Mouse (Mus musculus): ENCODE measurements around the gene Calm3.
"Not testable (repeated sequence)": the region's sequence is repeated elsewhere in the genome, so short reads cannot be mapped to it uniquely, and the experiment has no call there.

Calm3 gene

GRCm38 (mm10) chr7:16924037-16924834 lies at the start of gene Calm3:
Calm3 (minus strand) TSS chr7:16924114.
- peak; percentile 97 to 100 for DNase-seq (ENCODE audit: low spot score in 2 of 2)

- DNase-seq (ENCODE audit: low spot score in 2 of 2), result no peak
Measured at GRCm38 (mm10) chr7:16971160-16971559, 47.2 kb upstream of the Calm3 start.

GRCm38 (mm10) chr7:16968414-16968813 lies 44.5 kb upstream of the Calm3 start:
- no peak for DNase-seq (ENCODE audit: low spot score in 2 of 2)

- DNase-seq (ENCODE audit: low spot score in 2 of 2), result no peak
Measured at GRCm38 (mm10) chr7:16961678-16962077, 37.8 kb upstream of the Calm3 start.

DNA sequence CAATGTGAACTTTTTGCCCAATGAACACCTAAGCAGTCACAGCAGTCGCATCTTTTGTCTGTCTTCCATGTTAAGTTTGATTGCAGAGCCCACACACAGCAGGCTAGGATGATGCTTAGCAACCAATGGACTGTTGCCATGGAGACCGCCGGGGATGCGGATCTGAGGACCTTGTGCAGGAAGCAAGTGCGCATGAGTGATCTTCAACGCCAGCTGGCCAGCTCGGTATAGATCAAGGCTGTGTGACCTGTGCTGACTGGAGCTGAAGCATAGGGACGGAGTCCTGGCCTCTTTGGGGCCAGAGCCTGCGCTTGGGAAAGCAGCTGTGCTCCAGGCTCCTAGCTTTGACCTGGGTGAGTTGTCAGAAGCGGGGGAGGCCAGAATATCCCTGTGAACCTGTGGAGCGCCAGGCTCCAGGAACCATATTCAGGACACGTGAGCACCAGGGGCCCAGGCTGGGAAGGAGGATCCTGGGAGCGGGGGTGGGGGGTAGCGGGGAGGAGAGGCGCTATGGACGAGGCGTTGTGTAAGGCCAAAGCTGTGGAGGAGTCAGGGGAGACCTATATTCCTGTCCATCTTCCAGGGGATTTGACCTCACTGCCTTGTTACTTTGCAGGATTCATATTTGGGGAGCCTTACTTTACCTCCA lies 35.7 kb upstream of the Calm3 start, which contains the start of gene Pnmal1:
Gene Pnmal1, plus strand, starts transcription at position 141 of the 649 bp plus-strand sequence.
- DNase-seq (ENCODE audit: low spot score in 2 of 2), result peak; percentile 88 to 95

- peak; percentile 75 to 77 for DNase-seq (ENCODE audit: low spot score in 2 of 2)
Measured at GRCm38 (mm10) chr7:16956410-16957265, 32.7 kb upstream of the Calm3 start.

DNA sequence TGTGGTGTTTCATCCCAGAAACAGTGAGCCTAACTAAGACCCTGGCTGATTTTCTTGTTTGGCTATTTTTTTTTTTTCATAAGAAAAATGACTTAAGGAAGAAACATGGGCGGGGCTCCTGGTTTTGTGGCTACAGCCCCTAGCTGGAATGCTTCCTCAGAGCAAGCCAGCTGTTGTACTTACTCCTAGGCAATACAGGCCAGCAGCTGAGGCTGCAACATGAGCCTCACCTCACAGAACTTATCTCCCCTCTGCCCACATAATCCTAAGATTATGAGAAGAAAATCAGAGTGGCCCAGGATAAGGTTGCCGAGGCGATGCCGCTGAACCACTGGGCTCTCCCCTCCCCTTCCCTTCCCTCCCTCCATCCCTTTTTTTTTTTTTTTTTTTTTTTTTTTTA lies 31.8 kb upstream of the Calm3 start:
- no peak for DNase-seq (ENCODE audit: low spot score in 2 of 2)

DNA sequence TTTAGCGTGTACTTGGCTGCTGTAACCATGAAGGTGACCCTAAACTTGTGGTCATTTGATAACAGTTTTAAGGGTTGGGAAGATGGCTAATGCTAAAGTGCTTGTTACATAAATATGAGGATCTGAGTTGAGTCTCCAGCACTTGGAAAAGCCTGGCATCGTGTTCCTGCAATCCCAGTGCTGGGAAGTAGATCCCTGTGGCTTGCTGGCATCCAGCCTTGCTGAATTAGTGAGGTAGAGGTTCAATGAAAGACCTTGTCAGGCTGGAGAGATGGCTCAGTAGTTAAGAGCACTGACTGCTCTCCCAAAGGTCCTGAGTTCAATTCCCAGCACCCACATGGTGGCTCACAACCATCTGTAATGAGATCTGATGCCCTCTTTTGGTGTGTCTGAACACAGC lies 29.9 kb upstream of the Calm3 start:
- DNase-seq (ENCODE audit: low spot score in 2 of 2), result not testable (repeated sequence)

DNA sequence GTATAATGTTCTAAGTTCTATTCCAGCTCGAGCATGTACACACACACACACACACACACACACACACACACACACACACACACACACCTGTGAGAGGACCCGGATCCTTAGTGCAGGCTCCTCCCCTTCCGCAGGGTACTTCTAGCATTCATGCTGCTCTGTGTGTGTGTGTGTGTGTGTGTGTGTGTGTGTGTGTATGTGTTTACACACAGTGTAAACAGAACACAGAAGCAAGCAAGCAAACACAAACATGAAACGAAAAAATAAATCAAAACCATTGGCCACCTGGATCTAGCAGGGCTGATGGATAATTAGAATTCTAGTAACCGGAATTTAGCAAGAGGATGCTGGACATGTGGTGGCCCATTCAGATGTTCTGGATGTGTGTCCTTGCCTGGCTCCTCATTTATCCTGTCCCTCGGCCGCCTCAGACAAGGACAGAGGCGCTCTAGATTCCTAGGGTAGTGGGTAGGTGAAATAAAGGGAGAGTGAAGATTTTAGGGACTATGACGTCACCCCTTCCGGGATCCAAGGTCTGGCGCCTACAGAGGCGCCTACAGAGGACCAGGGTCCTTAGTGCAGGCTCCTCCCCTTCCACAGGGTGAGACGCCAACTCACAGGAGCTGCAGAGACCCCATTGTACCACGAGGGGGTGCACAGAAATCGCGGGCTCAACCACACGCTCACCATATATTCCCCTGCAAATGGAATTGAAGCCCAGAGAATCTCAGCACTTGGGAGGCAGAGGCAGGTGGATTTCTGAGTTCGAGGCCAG lies 27.1 kb upstream of the Calm3 start:
- DNase-seq (ENCODE audit: low spot score in 2 of 2), result peak in 1 of 2 experiments; percentile 89

GRCm38 (mm10) chr7:16949908-16950841 lies 26.3 kb upstream of the Calm3 start:
- peak in 1 of 2 experiments; percentile 90 for DNase-seq (ENCODE audit: low spot score in 2 of 2)

GRCm38 (mm10) chr7:16948923-16949458 lies 25.1 kb upstream of the Calm3 start:
- DNase-seq (ENCODE audit: low spot score in 2 of 2), result no peak

DNA sequence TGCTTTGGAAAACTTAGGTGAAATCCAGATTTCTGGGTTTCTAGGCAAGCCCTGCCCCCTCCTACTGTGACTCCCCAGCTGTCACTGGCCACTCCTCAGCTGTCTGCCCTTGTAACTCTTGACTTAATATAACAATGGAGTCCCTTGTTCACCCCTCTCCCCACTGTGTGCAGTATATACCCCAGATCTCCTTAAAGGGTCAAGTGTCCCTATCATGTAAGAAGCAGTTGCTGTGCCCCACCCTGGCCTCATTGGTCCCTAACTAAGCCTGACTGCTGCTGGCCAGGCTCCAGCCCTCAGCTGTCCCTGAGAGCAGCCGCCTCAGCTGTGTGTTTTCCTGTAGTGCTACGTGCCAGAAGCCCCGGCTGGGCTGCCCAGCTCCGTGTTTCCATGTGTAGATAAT lies 24.0 kb upstream of the Calm3 start:
- DNase-seq (ENCODE audit: low spot score in 2 of 2), result peak in 1 of 2 experiments; percentile 33

GRCm38 (mm10) chr7:16947349-16947895 lies 23.5 kb upstream of the Calm3 start:
- peak in 1 of 2 experiments; percentile 51 for DNase-seq (ENCODE audit: low spot score in 2 of 2)

- peak in 1 of 2 experiments; percentile 35 for DNase-seq (ENCODE audit: low spot score in 2 of 2)
Measured at GRCm38 (mm10) chr7:16946441-16947348, 22.8 kb upstream of the Calm3 start.

DNA sequence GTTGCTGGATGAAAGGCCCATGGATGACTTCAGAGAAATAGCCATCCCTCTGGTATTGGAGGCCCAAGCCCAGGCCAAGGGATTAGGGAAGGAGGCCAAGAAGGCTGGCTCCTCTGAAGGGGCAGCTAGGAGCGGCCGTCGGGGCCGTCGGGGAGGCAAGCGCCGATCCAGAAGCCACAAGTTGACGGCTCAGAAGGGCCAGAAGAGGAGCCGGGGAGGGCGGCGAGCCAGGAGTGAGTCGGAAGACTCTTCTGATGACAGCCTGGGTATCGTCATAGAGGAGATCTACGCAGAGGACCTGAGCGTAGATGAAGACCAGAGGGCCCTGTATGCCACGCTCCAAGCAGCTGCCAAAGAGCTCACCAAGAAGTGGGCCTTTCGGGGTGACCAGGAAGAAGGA lies 21.5 kb upstream of the Calm3 start:
- DNase-seq (ENCODE audit: low spot score in 2 of 2), result no peak

DNA sequence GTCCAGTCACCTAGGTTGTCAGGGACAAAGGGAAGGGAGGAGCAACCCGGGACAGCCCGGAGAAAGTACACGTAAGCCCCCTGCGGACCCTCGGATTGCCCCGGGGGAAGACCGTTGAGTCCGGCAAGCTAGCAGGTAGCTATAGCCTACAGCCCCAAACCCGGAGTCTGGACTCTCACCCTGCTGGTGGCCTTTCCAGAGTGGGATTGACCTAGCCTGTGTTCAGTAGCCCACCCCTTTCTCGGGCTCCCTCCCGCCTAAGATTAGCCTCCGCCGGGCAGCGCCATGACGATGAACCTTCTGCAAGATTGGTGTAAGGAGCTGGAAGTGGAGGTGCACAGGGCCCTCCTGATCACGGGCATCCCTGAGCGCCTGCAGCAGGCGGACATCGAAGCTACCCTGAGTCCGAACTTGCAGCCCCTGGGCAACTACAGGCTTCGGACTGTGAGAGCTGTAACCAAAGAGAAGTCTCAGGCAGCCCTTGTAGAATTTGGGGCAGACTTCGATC lies 20.9 kb upstream of the Calm3 start:
- DNase-seq (ENCODE audit: low spot score in 2 of 2), result no peak

DNA sequence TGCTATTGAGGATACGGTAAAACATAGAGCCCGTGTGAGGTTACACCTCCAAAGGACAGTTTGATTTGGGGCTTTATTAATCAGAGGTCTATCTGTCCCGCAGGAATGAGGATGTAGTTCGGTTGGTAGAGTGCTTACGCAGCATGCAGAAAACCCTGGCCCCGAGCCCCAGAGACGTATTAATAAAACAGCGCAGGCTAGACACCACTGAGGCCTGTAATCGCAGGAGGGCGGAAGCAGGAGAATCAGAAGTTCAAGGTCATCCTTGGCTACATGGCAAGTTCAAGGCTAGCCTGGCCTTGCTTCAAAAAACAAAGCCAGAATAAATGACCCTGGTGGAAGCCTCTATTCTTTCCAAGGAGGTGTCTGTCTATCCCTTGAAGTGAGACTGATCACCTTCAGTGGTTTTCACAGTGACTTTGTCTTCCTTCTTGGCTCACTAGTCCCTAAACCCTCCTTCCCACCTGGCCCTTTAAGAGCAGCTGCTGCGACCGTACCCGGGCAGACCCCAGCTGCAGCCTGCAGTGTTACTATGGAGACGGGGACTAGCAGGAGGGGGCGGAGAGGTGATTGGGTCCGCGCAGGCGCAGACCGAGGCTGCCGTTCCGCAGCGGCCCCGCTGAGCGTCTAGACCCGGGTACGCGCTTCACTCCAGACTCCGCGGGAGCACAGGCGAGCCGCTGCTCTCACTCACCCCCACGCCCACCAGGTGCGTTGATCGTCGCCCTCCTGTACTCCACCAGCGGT lies 20.3 kb upstream of the Calm3 start, which contains the start of gene Pnmal2:
Gene Pnmal2, plus strand, starts transcription at position 622 of the 747 bp plus-strand sequence.
- DNase-seq (ENCODE audit: low spot score in 2 of 2), result peak; percentile 81 to 86

Measured in left cerebral cortex, adult 9 months (tissue).